Mouse (Mus musculus): ENCODE data around the gene Cd69. TPM values are rescaled to one million over a fixed set of nuclear protein-coding genes. Genes with fewer than 3 reads are reported as not detected.

The Cd69 gene
- polyA plus RNA-seq, 1 experiment from 2014 or later, result 0.11 TPM

DNA sequence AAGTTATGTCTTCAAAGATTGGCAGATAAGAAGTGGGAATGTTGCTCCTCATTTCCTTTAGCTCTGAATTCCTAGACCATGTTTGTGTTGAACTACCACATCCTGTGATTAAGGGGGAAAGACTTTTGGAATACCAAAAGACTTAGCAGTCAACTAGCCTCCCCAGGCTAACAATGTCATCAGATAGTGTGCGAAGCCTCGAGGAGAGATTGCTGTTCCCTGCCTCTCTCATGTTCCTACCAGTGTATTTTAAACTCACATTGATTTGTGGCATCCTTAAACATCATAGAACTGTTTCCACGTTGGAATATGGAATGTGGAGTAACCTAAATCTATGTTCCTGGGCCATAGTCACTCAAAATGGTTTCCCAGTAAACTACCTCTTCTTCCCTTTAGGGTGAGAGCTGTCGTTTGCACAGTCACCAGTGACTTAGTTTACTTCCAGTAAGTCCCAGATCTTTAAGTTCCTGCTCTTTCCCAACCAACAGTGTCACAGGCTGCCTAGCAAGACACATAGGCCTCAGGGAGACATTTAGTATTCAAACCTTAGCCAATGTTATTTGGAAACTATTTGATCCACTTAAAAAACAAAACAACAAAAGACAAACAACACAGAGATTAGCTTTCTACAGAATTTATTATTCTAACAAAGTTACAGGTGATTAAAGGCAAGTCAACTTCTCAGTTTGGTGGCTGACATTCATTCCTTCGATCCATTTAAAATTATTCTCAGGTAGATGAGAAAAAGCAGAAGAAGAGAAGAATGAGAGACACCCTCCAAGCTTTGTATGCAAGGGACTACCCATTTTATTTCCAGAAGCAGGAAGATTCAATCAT lies 43.0 kb downstream of the Cd69 start:
- no peak for DNase-seq (ENCODE audit: extremely low spot score, low spot score)
- H3K27me3 ChIP-seq (ENCODE audit: poor library complexity, severe bottlenecking), result no peaks in the 10 kb centered on the region
- no peaks in the 10 kb centered on the region for H3K9me3 ChIP-seq
- H3K27ac ChIP-seq, result no peak overlapping the region
- H3K36me3 ChIP-seq (replicated peaks), result no peaks in the 10 kb centered on the region
- no peak overlapping the region for H3K4me3 ChIP-seq
- H3K4me1 ChIP-seq, result no peaks in the 10 kb centered on the region; the same call in 1 of the 2 replicates
- WGBS, result 79% methylated on average over 5 of the region's 5 CpGs

DNA sequence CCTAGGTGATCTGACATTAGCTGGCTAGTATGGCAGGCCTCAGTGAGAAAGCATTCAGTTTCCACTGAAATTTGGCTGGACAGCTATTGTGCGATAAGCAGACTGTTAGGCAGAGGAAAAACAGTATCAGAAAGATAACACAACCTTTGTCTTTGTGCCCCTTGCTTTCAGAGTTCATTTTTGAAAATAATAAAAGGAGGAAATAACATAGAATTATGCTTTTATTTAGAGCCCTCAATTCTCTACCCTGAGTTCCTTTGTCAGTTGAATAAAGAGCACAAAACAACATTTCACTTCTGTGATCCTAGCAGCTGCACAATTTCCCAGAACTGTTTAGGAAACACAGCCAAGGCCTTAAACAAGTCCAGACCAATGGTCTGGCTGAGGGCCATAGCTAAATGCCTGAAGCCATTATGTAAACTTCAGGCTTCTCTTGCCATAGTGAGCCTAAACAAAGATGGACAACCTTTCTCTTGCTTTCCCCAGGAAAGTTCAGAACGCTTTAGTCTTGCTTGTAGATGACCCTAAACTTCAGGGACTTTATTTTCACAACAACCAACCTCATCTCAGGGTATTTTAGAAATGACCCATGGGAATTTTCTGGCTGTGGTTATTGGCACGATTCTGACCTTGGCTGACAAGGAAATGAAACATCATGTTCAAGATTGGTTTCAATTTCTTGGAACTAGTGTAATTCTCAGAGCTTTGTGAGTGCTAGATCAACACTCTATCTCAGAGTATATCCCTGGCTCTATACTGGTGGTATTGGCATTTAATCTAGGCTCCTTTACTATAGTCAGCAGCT lies 45.3 kb downstream of the Cd69 start:
- no peaks in the 10 kb centered on the region for H3K36me3 ChIP-seq (replicated peaks)
- DNase-seq (ENCODE audit: extremely low spot score, low spot score), result no peak
- H3K9me3 ChIP-seq, result no peaks in the 10 kb centered on the region
- 77% methylated on average over 3 of the region's 3 CpGs for WGBS
- H3K27ac ChIP-seq, result no peak overlapping the region
- no peaks in the 10 kb centered on the region for H3K4me1 ChIP-seq
- no peaks in the 10 kb centered on the region for H3K27me3 ChIP-seq (ENCODE audit: poor library complexity, severe bottlenecking)
- H3K4me3 ChIP-seq, result no peak overlapping the region

DNA sequence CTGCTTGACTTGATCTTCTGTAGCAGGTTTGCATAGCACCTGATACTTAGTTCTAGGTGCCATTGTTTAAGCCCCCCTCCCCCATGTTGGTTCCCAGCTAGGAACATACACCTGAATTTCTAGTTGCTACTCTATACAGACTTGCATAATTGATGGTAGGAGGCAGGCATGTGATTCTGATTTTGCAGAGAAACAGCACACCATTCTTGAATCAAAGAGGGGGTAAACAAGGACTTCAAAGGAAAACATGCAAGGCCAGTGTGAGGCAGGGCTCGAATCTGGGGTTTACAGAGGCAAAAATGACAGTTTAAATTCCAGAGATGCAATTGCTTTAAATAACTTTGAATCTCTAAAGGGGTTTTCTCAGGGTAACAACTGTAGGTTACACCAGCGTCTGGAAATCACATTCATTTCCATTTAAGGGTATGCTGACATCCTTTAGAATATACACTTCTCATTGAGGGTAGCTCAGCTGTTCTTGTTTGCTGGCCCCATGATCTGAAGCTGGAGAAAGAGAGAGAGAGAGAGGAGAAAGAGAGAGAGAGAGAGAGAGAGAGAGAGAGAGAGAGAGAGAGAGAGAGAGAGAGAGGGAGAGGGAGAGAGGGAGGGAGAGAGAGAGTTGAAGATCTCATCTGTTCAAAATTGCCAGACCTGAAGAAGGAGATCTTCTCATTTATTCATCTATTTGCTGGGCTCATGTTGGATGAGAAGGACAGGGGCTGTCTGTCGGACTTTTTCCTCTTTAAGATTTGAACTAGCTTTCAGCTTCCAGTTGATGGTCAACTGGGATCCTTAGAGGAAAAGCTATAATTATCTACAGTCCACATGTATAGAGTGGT lies 46.1 kb downstream of the Cd69 start:
- no peak overlapping the region for H3K27ac ChIP-seq
- no peak for DNase-seq (ENCODE audit: extremely low spot score, low spot score)
- no peaks in the 10 kb centered on the region for H3K27me3 ChIP-seq (ENCODE audit: poor library complexity, severe bottlenecking)
- no peaks in the 10 kb centered on the region for H3K9me3 ChIP-seq
- no peaks in the 10 kb centered on the region for H3K4me1 ChIP-seq
- 70% methylated on average over 3 of the region's 3 CpGs for WGBS
- no peaks in the 10 kb centered on the region for H3K36me3 ChIP-seq (replicated peaks)
- H3K4me3 ChIP-seq, result no peak overlapping the region

DNA sequence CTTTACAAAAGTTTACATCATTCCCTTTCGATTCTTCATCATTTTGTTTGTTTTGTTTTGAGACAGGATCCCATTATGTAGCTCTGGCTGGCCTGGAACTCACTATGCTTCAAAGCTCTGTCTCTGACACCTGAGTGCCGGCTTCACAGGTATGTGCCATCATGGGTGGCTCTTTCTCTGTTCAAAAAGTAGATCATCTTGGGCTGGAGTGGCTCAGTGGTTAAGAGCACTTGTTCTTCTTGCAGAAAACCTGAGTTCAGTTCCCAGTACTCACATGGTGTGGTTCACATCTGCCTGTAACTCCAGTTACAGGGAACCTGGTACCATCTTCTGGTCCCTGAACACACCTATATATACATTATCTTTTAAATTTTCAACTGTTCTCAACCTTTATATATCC lies 50.2 kb downstream of the Cd69 start:
- Histone ChIP-seq H3K9me3 (no peaks in the 10 kb centered on the region), H3K27ac (no peak overlapping the region), H3K4me1 (no peaks in the 10 kb centered on the region), H3K36me3 (replicated peaks) (no peaks in the 10 kb centered on the region), H3K4me3 (no peak overlapping the region), H3K27me3 (ENCODE audit: poor library complexity, severe bottlenecking) (no peaks in the 10 kb centered on the region)
- DNase-seq (ENCODE audit: extremely low spot score, low spot score), result no peak
- WGBS, result 81% methylated on average over 2 of the region's 2 CpGs

DNA sequence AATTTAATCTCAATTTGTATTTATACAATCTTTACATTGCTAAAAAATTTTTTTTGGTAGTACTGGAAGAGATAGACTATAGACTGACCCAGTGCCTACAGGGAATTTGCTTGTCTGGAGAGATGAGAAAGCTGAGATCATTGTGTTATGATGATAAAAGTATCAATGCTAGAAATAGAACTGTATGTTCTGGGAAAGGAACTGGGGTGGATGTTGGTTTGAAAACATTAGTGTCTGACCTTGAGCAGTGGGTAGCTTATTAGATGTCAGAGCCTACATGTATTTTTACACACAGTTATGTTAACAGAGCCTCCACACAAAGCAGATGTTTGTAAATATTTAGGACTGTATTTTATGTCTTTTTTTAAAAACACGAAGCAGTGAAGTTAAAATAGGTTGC lies 51.1 kb downstream of the Cd69 start:
- Histone ChIP-seq H3K9me3 (no peaks in the 10 kb centered on the region), H3K4me3 (no peak overlapping the region), H3K27me3 (ENCODE audit: poor library complexity, severe bottlenecking) (no peaks in the 10 kb centered on the region), H3K36me3 (replicated peaks) (no peaks in the 10 kb centered on the region), H3K27ac (no peak overlapping the region), H3K4me1 (no peaks in the 10 kb centered on the region)
- 89% methylated on average over 1 of the region's 1 CpGs for WGBS
- DNase-seq (ENCODE audit: extremely low spot score, low spot score), result no peak

DNA sequence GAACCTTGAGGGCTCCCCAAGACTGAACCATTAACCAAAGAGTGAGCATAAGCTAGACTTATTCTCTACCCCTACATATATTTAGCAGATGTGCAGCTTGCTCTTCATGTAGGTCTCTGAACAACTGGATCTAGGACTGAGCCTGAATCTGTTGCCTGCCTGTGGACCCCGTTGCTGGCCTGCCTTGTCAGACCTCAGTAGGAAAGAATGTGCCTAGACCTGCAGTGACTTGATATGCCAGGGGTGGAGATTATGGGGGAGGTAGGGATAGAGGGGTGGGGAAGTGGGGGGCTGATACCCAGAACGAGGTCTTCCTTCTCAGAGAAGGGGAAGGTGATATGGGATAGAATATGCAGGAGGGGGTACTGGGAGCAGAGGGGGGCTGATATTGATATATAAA lies 51.6 kb downstream of the Cd69 start:
- 80% methylated on average over 2 of the region's 2 CpGs for WGBS
- no peak overlapping the region for H3K27ac ChIP-seq
- H3K4me3 ChIP-seq, result no peak overlapping the region
- no peaks in the 10 kb centered on the region for H3K4me1 ChIP-seq
- no peak for DNase-seq (ENCODE audit: extremely low spot score, low spot score)
- no peaks in the 10 kb centered on the region for H3K27me3 ChIP-seq (ENCODE audit: poor library complexity, severe bottlenecking)
- no peaks in the 10 kb centered on the region for H3K9me3 ChIP-seq
- H3K36me3 ChIP-seq (replicated peaks), result no peaks in the 10 kb centered on the region

DNA sequence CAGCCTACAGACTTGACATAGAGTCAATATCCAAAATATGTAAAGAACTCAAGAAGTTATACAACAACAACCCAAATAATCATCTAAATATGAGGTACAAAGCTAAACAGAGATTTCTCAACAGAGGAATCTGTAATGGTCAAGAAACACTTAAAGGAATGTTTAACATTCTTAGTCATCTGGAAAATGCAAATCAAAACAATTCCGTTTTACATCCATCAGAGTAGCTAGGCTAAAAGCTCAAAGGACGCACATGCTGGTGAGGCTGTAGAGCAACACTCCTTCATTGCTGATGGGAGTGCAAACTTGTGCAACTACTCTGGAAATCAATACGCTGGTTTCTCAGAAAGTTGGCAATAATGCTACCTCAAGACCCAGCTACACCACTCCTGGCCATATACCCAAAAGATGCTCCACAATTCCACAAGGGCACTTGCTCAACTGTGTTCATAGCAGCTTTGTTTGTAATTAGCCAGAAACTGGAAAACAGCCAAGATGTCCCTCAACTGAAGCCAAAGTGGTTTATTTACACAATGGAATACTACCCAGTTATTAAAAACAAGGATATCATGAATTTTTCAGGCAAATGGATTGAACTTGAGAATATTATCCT lies 52.9 kb downstream of the Cd69 start:
- 88% methylated on average over 3 of the region's 3 CpGs for WGBS
- no peak overlapping the region for H3K27ac ChIP-seq
- no peaks in the 10 kb centered on the region for H3K27me3 ChIP-seq (ENCODE audit: poor library complexity, severe bottlenecking)
- no peaks in the 10 kb centered on the region for H3K4me1 ChIP-seq
- no peaks in the 10 kb centered on the region for H3K9me3 ChIP-seq
- H3K36me3 ChIP-seq (replicated peaks), result no peaks in the 10 kb centered on the region
- no peak for DNase-seq (ENCODE audit: extremely low spot score, low spot score)
- H3K4me3 ChIP-seq, result no peak overlapping the region

DNA sequence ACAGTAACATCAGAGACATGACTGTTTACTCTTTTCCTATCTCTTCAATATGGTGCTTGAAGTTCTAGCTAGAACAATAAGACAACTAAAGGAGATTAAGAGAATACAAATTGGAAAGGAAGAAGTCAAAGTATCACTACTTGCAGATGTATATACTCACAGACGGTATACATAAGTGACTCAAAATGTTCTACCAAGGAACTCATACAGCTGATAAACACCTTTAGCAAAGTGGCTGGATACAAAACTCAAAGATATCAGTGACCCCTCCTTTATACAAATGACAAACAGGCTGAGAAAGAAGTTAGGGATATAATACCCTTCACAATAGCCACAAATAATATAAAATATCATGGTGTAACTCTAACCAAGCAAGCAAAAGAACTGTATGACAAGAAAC lies 54.2 kb downstream of the Cd69 start:
- Histone ChIP-seq H3K27me3 (ENCODE audit: poor library complexity, severe bottlenecking) (no peaks in the 10 kb centered on the region), H3K4me3 (no peak overlapping the region), H3K36me3 (replicated peaks) (no peaks in the 10 kb centered on the region), H3K27ac (no peak overlapping the region), H3K9me3 (no peaks in the 10 kb centered on the region), H3K4me1 (no peaks in the 10 kb centered on the region)
- DNase-seq (ENCODE audit: extremely low spot score, low spot score), result no peak
- WGBS, result 92% methylated on average over 1 of the region's 1 CpGs

DNA sequence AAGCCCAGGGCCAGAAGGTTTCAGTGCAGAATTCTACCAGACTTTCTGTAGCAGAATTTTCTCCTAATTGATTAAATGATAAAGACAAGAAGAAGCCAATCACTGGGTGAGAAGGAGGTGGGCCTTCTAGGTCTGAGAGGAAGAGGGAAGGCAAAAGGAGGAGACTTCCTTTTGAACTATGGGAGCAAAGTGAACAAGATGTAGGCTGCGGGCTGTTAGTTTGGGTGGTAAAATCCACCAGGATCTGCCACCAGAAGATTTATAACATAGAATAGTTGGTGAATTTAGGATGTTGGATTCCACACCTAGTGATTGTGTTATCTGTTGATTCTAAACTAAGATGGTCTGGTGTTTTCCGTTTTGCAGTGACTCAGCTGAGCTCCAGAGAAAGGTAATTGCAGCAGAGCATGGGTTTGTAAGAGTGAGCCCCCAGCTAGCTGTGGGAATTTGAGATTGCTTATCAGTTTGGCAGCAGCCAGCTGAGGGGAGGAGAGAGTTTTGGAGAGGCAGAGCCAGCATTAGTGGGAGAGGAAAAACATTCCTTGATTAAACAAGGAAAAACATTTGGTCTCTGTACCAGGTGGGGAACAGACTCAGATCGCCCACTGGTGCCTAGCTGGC lies 55.2 kb downstream of the Cd69 start:
- DNase-seq (ENCODE audit: extremely low spot score, low spot score), result no peak
- H3K27me3 ChIP-seq (ENCODE audit: poor library complexity, severe bottlenecking), result no peaks in the 10 kb centered on the region
- H3K4me3 ChIP-seq, result no peak overlapping the region
- no peaks in the 10 kb centered on the region for H3K36me3 ChIP-seq (replicated peaks)
- H3K9me3 ChIP-seq, result no peaks in the 10 kb centered on the region
- WGBS, result 86% methylated on average over 3 of the region's 3 CpGs
- H3K4me1 ChIP-seq, result no peaks in the 10 kb centered on the region
- no peak overlapping the region for H3K27ac ChIP-seq

DNA sequence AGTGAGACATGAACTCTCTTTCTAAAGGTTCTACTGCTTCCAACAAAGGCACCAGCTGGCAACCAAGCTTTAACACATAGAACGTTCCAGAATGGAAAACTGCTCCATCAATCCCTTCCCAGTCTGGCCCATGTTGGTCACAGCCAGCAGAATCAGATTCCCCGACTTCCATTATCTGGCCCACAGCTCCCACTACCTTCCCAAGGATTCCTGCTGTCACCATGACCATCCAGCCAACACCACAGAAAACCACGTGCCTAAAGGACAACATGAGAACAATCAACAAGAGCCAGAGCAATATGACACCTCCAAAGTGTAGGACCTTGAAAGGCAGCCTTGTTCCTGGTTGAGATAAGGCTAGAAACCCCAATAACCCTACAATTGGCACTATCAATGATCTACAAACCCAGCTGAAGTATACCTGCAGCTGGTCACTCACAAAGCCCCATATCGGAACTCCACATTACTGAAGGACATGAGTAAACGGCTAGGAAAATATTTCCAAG lies 57.0 kb downstream of the Cd69 start:
- H3K9me3 ChIP-seq, result no peaks in the 10 kb centered on the region
- H3K4me1 ChIP-seq, result no peaks in the 10 kb centered on the region
- no peak overlapping the region for H3K4me3 ChIP-seq
- no peaks in the 10 kb centered on the region for H3K36me3 ChIP-seq (replicated peaks)
- no peak overlapping the region for H3K27ac ChIP-seq
- H3K27me3 ChIP-seq (ENCODE audit: poor library complexity, severe bottlenecking), result no peaks in the 10 kb centered on the region
- DNase-seq (ENCODE audit: extremely low spot score, low spot score), result no peak
- 87% methylated on average over 5 of the region's 5 CpGs for WGBS

Measured in forebrain, embryonic 10.5 days (tissue).